Mouse (Mus musculus) forebrain, embryonic 13.5 days (tissue): ENCODE measurements around the gene Smc1b. TPM values are rescaled to one million over a fixed set of nuclear protein-coding genes. Genes with fewer than 3 reads are reported as not detected.
"Not testable (repeated sequence)": the region's sequence is repeated elsewhere in the genome, so short reads cannot be mapped to it uniquely, and the experiment has no call there.

Experiments used
- ATAC-seq: fragments of 200-750 bp; cut with Nextera tagmentation; 2 replicates; pipeline ENCODE4 v1.8.0; 2017
- H3K27ac ChIP-seq: fragments of 300-500 bp; sonication (generic); 2 replicates; pipeline ENCODE4 v1.5.1; 2015; ENCODE audit warnings: inconsistent platforms, mild to moderate bottlenecking, moderate library complexity
- H3K27me3 ChIP-seq: fragments of 300-500 bp; sonication (generic); 2 replicates; pipeline ENCODE4 v1.6.1; 2015; ENCODE audit warnings: mild to moderate bottlenecking, inconsistent platforms
- H3K36me3 ChIP-seq: fragments of 300-500 bp; sonication (generic); 2 replicates; pipeline ENCODE4 v1.6.1; 2015; ENCODE audit warnings: mild to moderate bottlenecking, inconsistent platforms; ENCODE audit not compliant: poor library complexity, severe bottlenecking
- H3K4me1 ChIP-seq: fragments of 300-500 bp; sonication (generic); 2 replicates; pipeline ENCODE4 v1.6.1; 2015; ENCODE audit warnings: inconsistent platforms
- H3K4me2 ChIP-seq: fragments of 300-500 bp; sonication (generic); 2 replicates; pipeline ENCODE4 v1.6.1; 2015; ENCODE audit warnings: inconsistent platforms, mild to moderate bottlenecking, moderate library complexity
- H3K4me3 ChIP-seq: fragments of 300-500 bp; sonication (generic); 2 replicates; pipeline ENCODE4 v1.5.1; 2015; ENCODE audit warnings: mild to moderate bottlenecking, inconsistent platforms
- H3K9ac ChIP-seq: fragments of 300-500 bp; sonication (generic); 2 replicates; pipeline ENCODE4 v1.6.1; 2015; ENCODE audit warnings: mild to moderate bottlenecking, inconsistent platforms
- H3K9me3 ChIP-seq: fragments of 300-500 bp; sonication (generic); replicated peaks from 2 replicates; pipeline ENCODE4 v1.6.1; 2016; ENCODE audit warnings: inconsistent platforms
- WGBS: fragments of 180-500 bp; shearing (Covaris S2); methylation state at CpG from one replicate; pipeline ENCODE4 v1.1.7; 2015; 5-methylcytosine and 5-hydroxymethylcytosine counted together
- polyA plus RNA-seq: library from polyadenylated mRNA; unstranded; fragments of >200 nt; fragmentation: Nextera tagmentation; extraction: Ambion mirVana; gene quantifications from 2 replicates; pipeline ENCODE4 v1.2.1, GENCODE M21; 2015

Gene Smc1b
- polyA plus RNA-seq, 1 experiment from 2014 or later: 0.21 TPM

DNA sequence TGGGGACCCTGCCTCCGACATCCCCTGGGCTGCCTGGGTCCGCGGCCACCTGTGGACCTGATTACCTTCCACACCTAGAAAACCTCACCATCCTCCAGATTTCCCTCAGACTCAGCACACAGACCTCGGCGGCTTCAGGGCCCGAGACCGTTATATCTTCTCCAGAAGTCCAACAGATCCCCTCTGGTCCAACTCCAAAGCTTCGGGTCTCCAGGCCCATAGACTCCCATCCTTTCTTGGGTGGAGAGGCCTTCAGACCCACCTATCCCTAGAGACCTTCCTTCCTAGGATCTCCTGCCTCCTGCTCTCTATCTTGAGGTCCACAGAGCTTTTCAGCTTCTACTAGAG, 94.4 kb downstream of the Smc1b start:
- Histone ChIP-seq H3K9ac (peak overlapping the region; percentile 84), H3K4me1 (peaks cover 36% of the 10 kb centered on the region), H3K36me3 (no peaks in the 10 kb centered on the region), H3K4me2 (peak overlapping the region; percentile 83), H3K4me3 (peak overlapping the region; percentile 72), H3K9me3 (no peaks in the 10 kb centered on the region), H3K27ac (no peak overlapping the region), H3K27me3 (peaks cover 23% of the 10 kb centered on the region)
- ATAC-seq: no peak
- 7% methylated on average over 8 of the region's 8 CpGs for WGBS

DNA sequence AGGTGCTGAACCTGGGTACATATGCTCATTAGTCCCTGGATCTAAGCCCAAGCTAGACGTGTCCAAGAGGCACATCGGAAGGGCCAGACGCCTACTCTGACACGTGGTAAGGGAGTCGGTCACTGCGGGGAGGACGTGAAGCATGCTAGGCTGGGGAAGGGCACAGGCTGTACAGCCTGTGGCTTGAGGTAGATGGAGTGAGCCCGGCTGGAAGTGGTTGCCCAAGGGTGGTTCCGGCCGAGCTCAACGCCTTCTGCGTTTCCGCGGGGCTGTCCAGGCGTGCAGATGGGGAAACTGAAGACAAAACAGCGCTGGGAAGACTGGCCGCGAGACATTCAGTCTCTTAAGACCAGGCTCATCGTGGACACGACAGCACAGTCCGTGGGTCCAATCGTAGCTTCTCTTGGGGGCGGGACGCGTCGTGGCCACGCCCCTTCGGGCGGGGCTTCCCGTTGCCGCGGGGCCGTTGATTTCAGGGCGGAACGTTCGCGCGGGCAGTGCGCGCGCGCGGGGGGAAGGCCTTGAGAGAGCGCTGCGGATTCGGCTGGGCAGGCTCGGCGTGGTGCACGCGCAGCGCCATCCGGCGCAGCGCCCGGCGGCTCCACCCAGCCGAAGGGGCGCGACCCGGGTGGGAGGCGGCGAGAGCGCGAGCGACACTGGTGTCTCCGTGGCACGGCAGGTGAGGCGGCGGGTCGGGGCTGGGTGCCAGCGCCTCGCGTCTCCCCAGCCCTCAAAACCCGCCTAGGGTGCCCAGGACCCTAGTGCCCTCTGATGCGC, 95.0 kb downstream of the Smc1b start:
- no peaks in the 10 kb centered on the region for H3K9me3 ChIP-seq
- peak overlapping the region; percentile 84 for H3K9ac ChIP-seq
- H3K4me3 ChIP-seq: peak overlapping the region; percentile 72
- ATAC-seq: peak; percentile 95
- H3K4me1 ChIP-seq: peaks cover 32% of the 10 kb centered on the region
- H3K27ac ChIP-seq: peak overlapping the region; percentile 31; the same call in 1 of the 2 replicates
- peak overlapping the region; percentile 83 for H3K4me2 ChIP-seq
- under 1% methylated on average over 66 of the region's 75 CpGs for WGBS
- H3K36me3 ChIP-seq: no peaks in the 10 kb centered on the region
- H3K27me3 ChIP-seq: peaks cover 25% of the 10 kb centered on the region

DNA sequence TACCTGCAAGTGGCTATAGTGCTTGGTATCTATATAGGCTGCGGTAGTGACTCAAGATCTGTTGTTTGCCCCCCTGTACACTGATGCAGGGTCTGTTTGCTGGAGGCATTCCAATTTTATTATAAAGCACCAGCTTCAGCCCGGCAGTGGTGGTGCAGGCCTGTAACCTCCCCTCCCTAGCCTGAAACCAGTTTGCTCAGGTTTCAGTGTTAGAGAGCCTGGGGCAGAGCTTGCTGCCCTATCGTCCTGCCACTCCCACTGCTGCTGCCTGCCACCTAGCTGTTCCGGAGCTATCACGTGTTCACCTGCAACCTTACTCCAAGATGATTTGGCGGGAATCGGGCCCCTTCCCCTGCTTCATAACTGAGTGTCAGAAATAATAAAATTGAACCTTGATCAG, 97.8 kb downstream of the Smc1b start:
- H3K9me3 ChIP-seq, ATAC-seq: not testable (repeated sequence)

DNA sequence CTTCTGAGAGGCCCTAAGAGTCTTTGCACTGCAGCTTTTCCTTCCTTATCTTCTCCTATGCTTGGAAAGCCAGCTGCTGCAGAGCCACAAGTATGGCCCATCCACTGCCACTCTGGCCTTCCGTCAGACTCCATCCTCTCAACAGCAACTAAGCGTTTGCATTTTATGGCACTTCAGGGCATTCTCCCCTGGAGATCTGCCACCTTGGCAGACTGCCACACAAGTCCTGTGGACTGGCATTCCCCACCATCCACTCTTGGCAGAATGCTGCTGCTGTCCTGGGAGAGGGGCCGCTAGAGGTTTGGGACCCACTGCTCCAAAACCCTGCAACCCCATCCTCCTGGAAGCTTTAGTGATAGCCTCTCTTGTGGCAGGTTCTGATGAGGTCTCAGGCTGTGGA, 99.9 kb downstream of the Smc1b start:
- Histone ChIP-seq H3K9me3 (no peaks in the 10 kb centered on the region), H3K27ac (no peak overlapping the region), H3K4me2 (no peak overlapping the region), H3K4me3 (no peak overlapping the region), H3K9ac (no peak overlapping the region), H3K4me1 (peaks cover 9% of the 10 kb centered on the region), H3K27me3 (peaks cover 19% of the 10 kb centered on the region), H3K36me3 (no peaks in the 10 kb centered on the region)
- WGBS: 68% methylated on average over 3 of the region's 3 CpGs
- ATAC-seq: no peak

More for the DNA sequence above, 97.8 kb downstream of the Smc1b start:
- Histone ChIP-seq H3K4me1 (peaks cover 26% of the 10 kb centered on the region), H3K27me3 (peaks cover 20% of the 10 kb centered on the region)
- WGBS: 54% methylated on average over 7 of the region's 7 CpGs
- H3K4me2 ChIP-seq, H3K4me3 ChIP-seq, H3K9ac ChIP-seq, H3K36me3 ChIP-seq, H3K27ac ChIP-seq: not testable (repeated sequence)

DNA sequence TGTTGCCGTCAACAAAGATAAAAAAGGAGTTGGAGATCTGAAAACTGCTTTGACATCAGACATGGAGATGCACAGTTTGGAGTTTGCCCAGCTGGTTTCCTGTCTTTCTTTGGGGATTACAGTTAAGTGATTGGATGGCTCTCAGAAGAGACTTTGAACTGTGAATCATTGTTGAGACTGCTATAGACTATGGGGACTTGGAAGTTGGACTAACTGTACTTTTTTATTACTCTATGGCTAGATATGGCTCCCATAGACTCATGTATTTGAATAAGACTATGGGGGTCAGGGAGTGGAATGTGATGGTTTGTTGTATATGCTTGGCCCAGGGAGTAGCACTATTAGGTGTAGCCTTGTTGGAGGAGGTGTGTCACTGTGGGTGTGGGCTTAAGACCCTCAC, 101.1 kb downstream of the Smc1b start:
- H3K4me3 ChIP-seq, H3K9ac ChIP-seq, H3K27ac ChIP-seq, H3K4me1 ChIP-seq, ATAC-seq, H3K9me3 ChIP-seq, H3K36me3 ChIP-seq, H3K4me2 ChIP-seq: not testable (repeated sequence)
- WGBS: 91% methylated on average over 1 of the region's 1 CpGs
- H3K27me3 ChIP-seq: peaks cover 13% of the 10 kb centered on the region; the same call in 1 of the 2 replicates

DNA sequence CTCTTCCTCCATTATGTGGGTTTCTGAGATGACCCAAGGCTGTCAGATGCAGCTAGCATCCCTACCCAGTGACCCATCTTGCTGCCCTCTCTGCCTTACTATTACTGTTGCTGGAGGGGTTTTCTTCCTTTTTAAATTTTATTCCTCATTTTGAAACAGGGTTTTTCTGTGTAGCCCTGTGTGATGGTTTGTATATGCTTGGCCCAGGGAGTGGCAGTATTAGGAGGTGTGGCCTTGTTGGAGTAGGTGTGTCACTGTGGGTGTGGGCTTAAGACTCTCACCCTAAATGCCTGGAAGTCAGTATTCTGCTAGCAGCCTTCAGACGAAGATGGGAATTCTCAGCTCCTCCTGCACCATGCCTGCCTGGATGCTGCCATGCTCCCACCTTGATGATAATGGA, 103.1 kb downstream of the Smc1b start, which contains the start of gene Fam118a:
Gene Fam118a, plus strand, starts transcription at position 301 of the 400 bp plus-strand sequence.
- H3K27ac ChIP-seq, H3K36me3 ChIP-seq, H3K4me3 ChIP-seq, H3K27me3 ChIP-seq, H3K4me1 ChIP-seq, H3K4me2 ChIP-seq, H3K9ac ChIP-seq, H3K9me3 ChIP-seq, ATAC-seq: not testable (repeated sequence)
- WGBS: 61% methylated on average over 1 of the region's 1 CpGs

DNA sequence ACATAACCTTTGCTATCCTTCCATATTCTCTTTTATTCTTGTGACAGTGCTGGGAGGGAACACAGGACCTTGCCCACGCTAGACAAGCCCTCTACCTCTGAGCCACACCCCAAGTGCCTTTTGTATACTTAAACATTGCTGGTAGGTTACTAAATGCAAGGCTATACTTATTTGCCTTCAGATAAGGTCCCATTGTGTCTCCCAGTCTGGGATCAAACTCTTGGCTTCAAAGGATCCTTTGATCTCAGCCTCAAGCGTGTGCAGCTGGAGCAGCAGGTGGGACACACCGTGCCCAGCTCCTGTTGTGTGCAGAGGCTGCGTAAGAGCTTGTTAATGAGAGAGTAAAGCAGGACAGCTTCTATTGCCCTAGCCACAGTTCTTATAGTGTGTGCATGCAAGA, 104.0 kb downstream of the Smc1b start:
- ATAC-seq: no peak
- no peaks in the 10 kb centered on the region for H3K9me3 ChIP-seq
- 26% methylated on average over 4 of the region's 4 CpGs for WGBS
- H3K27me3 ChIP-seq: 0 out of 2 replicates have a peak, but pooled peaks cover 3% of the 10 kb centered on the region
- no peaks in the 10 kb centered on the region for H3K36me3 ChIP-seq
- H3K27ac ChIP-seq: no peak overlapping the region
- 0 out of 2 replicates have a peak, but pooled peaks cover 2% of the 10 kb centered on the region for H3K4me1 ChIP-seq
- H3K4me2 ChIP-seq: no peak overlapping the region
- H3K4me3 ChIP-seq: no peak overlapping the region
- H3K9ac ChIP-seq: no peak overlapping the region

DNA sequence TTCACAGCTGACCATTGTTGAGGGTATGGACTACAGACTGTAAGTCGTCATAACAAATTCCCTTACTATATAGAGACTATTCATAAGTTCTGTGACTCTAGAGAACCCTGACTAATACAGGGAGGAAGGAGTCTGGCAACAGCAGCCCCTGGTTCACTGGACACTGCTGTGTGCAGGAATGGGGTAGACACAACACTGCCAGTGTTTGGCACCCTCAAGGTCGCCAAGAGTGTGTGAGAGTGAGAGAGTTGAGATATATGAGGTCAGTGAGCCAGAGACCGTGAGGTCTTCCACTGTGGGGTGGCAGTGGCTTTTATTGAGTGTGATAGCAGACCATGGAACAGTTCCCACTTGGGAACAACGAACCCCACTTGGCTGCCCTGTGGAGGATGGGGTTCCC, 105.6 kb downstream of the Smc1b start:
- H3K9ac ChIP-seq: no peak overlapping the region
- H3K4me3 ChIP-seq: no peak overlapping the region
- 79% methylated on average over 4 of the region's 4 CpGs for WGBS
- H3K27me3 ChIP-seq: no peaks in the 10 kb centered on the region
- H3K4me1 ChIP-seq: no peaks in the 10 kb centered on the region
- no peak overlapping the region for H3K27ac ChIP-seq
- no peak overlapping the region for H3K4me2 ChIP-seq
- no peak for ATAC-seq
- no peaks in the 10 kb centered on the region for H3K36me3 ChIP-seq
- no peaks in the 10 kb centered on the region for H3K9me3 ChIP-seq

DNA sequence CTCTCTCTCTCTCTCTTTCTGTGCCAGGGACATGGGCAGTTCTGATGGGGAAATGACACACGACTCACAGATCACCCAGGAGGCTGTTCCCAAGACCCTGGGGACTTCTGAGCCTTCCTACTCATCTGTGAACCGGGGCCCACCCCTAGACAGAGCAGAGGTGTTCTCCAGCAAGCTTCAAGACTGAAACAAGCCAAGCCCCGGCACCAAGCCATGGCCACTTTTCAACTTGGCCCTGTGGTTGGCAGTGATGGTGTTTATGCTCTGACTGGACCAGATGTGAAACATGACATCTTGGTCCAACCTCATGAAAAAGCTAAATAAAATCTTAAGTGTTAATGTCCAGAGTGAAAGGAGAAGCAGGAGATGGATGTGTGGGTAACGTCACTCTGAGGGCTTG, 109.6 kb downstream of the Smc1b start:
- Histone ChIP-seq H3K4me2 (no peak overlapping the region), H3K4me1 (peaks cover 2% of the 10 kb centered on the region), H3K36me3 (no peaks in the 10 kb centered on the region), H3K27ac (no peak overlapping the region), H3K27me3 (peaks cover 9% of the 10 kb centered on the region), H3K9me3 (no peaks in the 10 kb centered on the region), H3K4me3 (no peak overlapping the region), H3K9ac (no peak overlapping the region)
- WGBS: 70% methylated on average over 4 of the region's 4 CpGs
- ATAC-seq: no peak

DNA sequence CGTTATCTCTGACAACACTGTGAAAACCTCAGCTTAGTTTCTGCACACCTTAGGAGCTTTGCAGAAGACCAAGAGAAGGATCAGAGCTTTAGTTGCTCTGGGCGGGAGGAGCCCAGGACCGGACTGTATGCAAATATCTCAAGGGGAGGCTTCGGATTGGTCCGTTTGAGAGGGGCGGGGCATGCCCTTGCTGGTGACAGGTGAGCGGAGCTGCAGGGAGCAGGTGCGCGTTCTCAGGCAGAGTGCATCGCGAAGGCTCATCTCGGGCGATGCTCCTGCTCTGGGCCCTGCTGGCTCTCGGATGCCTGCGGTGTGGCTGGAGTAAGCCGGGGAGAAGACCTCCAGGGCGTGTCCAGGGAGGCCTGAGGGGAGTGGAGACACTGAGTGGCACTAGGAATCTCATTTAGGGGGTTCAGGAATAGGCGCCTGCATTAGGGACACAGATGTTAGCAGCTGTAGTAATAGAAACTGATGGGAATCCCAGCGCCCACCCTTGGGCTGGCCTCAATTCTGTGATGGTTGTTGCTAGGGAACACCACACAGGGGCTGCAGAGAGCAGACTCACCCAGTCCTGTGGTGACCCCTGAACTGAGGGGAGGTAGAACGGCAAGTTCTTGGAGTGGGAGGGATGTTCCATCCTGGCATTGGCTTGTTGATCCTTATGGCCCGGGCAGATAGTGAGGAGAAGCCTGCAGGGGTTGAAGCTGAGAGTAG, 114.7 kb downstream of the Smc1b start, which contains the start of gene Upk3a:
Gene Upk3a, plus strand, starts transcription at position 191 of the 714 bp plus-strand sequence.
- 8% methylated on average over 21 of the region's 21 CpGs for WGBS
- H3K4me3 ChIP-seq: peak within 1 kb of the TSS; percentile 9; the same call in 1 of the 2 replicates
- H3K9me3 ChIP-seq: no peaks in the 10 kb centered on the region

DNA sequence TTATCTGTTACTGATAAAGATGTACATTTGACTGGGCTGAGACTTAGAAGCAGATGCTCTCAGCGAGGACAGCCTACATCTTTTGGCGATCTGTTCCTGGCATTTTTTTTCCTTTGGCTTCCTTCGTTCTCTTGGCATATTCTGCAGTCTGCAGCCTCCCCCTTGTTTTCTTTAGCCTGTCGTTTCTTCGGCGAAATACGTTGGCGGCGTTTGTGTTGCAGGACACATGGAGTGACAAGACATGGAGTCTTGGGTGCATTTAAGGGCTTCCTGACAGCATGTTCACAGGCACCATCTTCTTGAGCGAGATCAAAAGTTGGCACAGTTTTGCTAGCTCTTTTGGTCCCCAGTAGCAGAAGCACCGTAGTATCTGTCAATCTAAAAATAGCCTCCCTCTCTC, 116.0 kb downstream of the Smc1b start:
- Histone ChIP-seq H3K9ac (no peak overlapping the region), H3K27me3 (peaks cover 17% of the 10 kb centered on the region), H3K27ac (no peak overlapping the region; the same call in 1 of the 2 replicates), H3K4me2 (no peak overlapping the region), H3K36me3 (no peaks in the 10 kb centered on the region), H3K4me3 (no peak overlapping the region), H3K9me3 (no peaks in the 10 kb centered on the region), H3K4me1 (peaks cover 12% of the 10 kb centered on the region)
- 81% methylated on average over 11 of the region's 11 CpGs for WGBS
- no peak for ATAC-seq

More for the DNA sequence above, 114.7 kb downstream of the Smc1b start, which contains the start of gene Upk3a:
- Histone ChIP-seq H3K4me1 (peaks cover 7% of the 10 kb centered on the region), H3K9ac (no peak within 1 kb of the TSS), H3K36me3 (no peaks in the 10 kb centered on the region), H3K27me3 (peaks cover 17% of the 10 kb centered on the region), H3K4me2 (peak within 1 kb of the TSS; percentile 45), H3K27ac (no peak within 1 kb of the TSS)
- no peak for ATAC-seq
